Mouse (Mus musculus): ENCODE data around the gene 1520401A03Rik. TPM values are rescaled to one million over a fixed set of nuclear protein-coding genes. Genes with fewer than 3 reads are reported as not detected.

The 1520401A03Rik gene
- polyA plus RNA-seq, 2 experiments from 2014 or later = 0.20 to 0.30 TPM

GRCm38 (mm10) chr17:23700079-23700478 is 22.5 kb downstream of the 1520401A03Rik start:
- ATAC-seq = peak; percentile 98

- ATAC-seq = peak; percentile 39
These were observed 23.2 kb downstream of the 1520401A03Rik start for GRCm38 (mm10) chr17:23699131-23700077.

- no peak for ATAC-seq
These were observed 26.8 kb downstream of the 1520401A03Rik start for GRCm38 (mm10) chr17:23695801-23696200.

DNA sequence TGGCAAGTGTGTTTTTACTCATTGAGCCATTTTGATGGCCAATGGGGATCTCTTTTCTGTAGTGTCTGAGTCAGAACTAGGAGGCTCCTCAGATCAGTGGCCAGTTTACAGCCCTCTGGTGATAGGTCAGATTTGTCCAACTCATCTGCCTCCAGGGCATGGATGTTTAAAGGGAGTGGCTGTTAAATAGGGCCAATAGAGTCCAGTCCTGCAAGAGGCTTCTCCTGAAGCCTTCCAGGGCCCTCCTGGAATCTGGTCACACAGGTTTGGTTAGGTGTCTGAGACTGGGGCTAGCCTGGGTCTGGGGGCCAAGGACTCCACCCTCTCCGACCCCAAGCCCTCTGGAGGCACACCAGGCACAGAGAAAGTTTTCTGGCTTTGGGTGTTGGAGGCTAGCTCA is 28.1 kb downstream of the 1520401A03Rik start:
- no peak for ATAC-seq

DNA sequence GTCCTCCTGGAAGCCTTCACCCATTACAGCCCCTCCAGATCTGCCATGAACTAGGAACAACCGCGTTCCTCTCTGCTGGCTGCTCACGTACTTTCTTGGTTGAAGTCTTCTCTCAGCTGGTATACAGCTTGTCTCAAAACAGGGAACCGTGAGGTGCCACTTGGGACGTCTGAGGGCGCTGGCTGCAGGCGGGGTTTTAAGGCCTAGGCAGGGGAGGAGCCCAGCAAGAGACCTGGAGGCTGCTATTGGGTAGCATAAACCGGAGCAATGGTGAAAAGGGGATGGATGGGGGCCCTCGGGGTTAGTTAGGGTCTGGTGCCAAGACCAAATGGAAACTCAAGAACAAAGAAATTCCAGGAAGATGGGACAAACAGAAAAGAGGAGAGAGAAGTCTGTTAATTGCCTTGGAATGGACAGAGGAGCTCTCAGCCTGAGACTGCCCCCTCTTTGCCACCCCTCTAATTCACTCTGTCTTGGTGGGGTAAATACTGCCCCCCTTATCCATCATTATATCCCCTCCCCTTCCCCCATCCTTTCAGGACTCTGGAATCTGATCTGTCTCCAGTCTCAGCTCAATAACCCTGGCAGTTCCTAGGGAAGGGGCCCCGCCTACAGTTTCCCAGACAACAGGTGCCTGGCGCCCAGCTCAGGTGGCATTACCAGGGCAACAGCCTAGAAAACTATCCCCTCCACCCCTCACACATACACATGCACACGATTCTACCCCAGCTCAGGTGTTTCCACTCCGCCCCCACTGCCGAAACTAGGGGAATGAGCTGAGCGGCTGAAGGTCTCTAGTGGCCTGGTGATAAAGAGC is 38.5 kb downstream of the 1520401A03Rik start, which contains the start of gene Cldn9:
TSS of gene Cldn9 (minus strand) at position 171 of the 817 bp plus-strand sequence.
- no peak for ATAC-seq

GRCm38 (mm10) chr17:23683226-23683625 is 39.4 kb downstream of the 1520401A03Rik start:
- no peak for ATAC-seq

DNA sequence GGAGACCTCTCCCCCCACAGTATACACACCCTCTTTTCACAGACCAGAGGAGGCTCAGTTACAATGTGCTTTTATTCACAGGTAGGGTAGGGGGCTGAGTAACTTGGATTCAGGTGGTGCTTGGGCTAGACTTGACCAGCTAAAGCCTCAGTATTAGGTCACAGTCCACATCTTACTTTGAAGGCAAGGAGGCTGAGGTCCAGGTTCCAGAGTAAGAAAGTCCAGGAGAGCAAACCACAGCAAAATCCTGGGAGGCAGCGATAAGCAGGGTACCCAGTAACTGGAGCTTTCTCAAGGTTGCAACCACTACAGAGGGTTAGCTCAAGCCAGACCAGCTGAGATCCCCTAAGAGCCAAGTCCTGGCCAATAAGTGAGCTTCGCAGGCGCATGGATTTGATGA is 40.1 kb downstream of the 1520401A03Rik start:
- ATAC-seq = no peak

DNA sequence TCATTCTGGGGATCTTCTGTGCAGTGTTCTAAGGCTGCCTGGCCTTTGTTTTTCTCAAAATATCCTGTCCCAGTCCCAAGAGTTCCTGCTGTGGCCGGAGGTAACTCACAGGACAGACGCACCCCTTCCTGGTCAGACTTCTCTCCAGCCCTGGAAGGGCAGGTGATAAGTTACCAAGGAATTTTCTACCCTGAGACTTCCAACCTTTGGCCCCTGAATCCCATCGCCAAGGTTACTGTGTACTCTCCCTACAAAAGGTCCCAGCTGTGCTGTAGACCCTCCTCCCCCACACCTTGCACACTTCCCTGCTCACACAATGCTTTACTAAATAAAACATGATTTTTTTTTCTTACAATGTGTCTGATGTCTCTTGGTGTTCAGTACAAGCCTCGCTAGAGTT is 40.5 kb downstream of the 1520401A03Rik start:
- ATAC-seq = no peak

DNA sequence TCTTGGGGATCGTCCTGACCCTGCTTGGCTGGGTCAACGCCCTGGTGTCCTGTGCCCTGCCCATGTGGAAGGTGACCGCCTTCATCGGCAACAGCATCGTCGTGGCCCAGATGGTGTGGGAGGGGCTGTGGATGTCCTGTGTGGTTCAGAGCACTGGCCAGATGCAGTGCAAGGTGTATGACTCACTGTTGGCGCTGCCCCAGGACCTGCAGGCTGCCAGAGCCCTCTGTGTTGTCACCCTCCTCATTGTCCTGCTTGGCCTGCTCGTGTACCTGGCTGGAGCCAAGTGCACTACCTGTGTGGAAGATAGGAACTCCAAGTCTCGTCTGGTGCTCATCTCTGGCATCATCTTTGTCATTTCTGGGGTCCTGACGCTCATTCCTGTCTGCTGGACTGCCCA is 41.5 kb downstream of the 1520401A03Rik start:
- no peak for ATAC-seq

DNA sequence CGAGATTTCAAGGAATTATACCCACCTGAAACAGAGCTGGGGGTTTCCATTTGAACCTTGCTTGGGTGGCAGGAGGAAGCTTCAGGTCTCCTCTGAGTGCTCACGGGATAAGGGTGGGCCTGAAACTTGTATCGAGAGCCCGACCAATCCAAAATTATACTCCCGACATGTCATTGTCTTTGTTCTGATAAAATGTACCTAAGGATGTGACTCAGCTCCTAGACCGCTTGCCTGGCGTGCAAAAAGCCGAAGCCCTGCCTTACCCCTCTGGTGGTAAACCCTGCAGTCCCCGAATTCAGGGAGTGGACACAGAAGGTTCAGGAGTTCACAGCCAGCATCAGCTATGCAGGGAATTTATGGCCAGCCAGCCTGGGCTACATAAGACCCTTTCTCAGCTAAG is 42.2 kb downstream of the 1520401A03Rik start:
- ATAC-seq = no peak

DNA sequence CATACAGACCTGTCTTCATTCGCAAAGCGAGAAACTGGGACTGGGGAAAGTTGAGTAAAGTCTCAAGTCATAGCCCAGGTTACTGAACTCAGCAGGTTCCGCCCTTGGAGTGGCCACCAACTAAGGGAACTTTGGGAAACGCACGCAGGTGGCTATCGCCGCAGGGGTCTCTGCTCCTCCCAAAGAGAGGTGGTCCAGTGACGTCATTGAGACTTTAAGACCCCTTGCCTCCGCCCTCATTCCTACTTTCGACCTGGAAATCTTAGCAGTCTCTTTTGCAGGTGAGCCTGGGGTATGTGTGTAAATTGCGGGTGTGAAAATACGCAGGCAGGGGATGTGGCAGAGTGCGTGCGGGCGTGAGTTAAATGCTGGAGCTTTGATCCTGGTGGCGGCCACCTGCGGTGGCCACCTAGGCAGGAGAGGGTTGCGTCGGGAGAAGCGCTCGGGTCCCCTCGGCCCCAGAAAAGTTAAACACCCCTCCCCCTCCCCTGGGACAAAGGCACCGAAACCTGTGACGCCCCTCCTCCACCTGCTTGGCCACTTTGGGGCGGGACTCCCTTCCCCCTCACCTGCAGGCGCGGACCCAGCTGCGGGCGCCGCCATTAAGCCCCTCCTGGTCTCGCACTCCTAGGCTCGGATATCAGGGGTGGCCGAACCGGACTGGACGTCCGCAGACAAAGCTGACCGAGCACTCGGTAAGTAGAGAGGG is 43.3 kb downstream of the 1520401A03Rik start, which contains the start of gene Cldn6:
TSS of gene Cldn6 (plus strand) at position 123 of the 709 bp plus-strand sequence.
- ATAC-seq = no peak

GRCm38 (mm10) chr17:23677236-23677679 is 45.3 kb downstream of the 1520401A03Rik start, which contains the start of gene Tnfrsf12a:
Gene Tnfrsf12a (minus strand): TSS chr17:23677468.
- peak; percentile 60 for ATAC-seq

GRCm38 (mm10) chr17:23676473-23677031 is 46.0 kb downstream of the 1520401A03Rik start:
- ATAC-seq = no peak

DNA sequence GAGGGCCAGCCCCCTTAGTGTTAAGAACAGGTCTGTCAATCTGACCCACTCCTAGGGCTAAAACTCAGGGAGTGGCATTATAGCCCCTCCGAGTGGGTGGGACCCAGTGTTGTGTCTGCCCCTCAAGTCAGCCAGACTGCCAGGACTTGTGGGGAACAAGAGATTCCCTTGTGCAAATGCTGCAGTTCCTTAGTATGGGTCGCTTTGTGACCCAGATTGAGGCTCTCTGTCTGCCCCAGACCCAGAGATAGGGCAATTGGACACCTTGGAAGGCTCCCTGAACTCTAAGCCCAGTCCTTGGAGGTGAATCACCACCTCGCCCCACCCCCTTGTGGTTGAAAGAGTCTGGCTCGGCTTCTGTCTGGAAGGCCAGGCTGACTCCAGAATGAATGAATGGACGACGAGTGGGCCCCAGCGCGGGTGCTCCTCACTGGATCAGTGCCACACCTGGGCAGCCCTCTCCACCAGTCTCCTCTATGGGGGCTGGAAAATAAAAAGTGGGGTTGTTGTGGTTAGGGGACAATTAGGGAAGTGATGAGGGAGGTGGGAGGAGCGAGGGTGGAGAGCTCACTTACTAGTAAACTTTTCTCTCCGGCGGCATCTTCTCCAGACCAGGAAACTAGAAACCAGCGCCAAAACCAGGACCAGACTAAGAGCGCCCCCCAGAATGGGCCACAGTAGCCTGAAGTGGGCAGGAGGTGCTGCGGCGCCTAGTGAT is 46.9 kb downstream of the 1520401A03Rik start:
- ATAC-seq = no peak

- ATAC-seq = no peak
These were observed 47.5 kb downstream of the 1520401A03Rik start for GRCm38 (mm10) chr17:23675127-23675526.

GRCm38 (mm10) chr17:23674271-23674952 is 48.2 kb downstream of the 1520401A03Rik start:
- no peak for ATAC-seq

GRCm38 (mm10) chr17:23673424-23674073 is 49.0 kb downstream of the 1520401A03Rik start, which contains the start of the genes Hcfc1r1 and Thoc6:
Gene Hcfc1r1 (plus strand): TSS chr17:23673596.
Gene Thoc6 (minus strand): TSS chr17:23673882.
- peak; percentile 91 for ATAC-seq

DNA sequence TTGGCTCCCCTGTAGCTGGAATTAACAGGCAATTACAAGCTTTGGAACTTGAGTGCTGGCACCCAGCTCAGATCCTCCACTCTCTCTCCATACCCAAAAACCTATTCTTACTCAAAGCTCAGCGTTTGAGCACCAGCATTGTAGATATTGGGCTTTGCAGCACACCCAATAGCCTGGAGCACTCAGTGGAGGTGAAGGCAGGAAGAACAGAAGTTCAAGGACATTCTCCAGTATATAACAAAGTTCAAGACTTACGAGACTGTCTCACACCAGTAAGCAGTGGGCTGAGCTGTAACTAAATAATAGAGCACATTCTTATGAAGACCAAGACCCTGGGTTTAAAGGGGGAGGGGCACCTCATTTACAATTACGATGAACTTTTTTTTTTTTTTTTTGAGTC is 49.8 kb downstream of the 1520401A03Rik start:
- no peak for ATAC-seq

GRCm38 (mm10) chr17:23671519-23671918 is 51.1 kb downstream of the 1520401A03Rik start:
- no peak for ATAC-seq

GRCm38 (mm10) chr17:23670516-23671074 is 52.0 kb downstream of the 1520401A03Rik start:
- ATAC-seq = no peak

All from CD4-positive, CD25-positive, alpha-beta regulatory T cell, adult 4 months (primary cell).